Mouse (Mus musculus): ENCODE results near the gene Cpsf2. TPM values are rescaled to one million over a fixed set of nuclear protein-coding genes. Genes with fewer than 3 reads are reported as not detected.

Gene Cpsf2
- total RNA-seq, 2 experiments from 2014 or later = 32.1 to 32.9 TPM

- DNase-seq (ENCODE audit: low spot score in 2 of 2) = no peak
Measured at GRCm38 (mm10) chr12:102054155-102054554, 78.4 kb downstream of the Cpsf2 start.

GRCm38 (mm10) chr12:102055758-102056157 lies 80.0 kb downstream of the Cpsf2 start:
- peak in 1 of 2 experiments; percentile 64 for DNase-seq (ENCODE audit: low spot score in 2 of 2)

Other genes starting within 250 kb of the Cpsf2 start
- gene Fbln5, start 156.9 kb upstream of the Cpsf2 start, total RNA-seq (2021) = 10 to 100 TPM in 1 of 2 experiments, 1 to 10 TPM in 1; 8.2 to 18.9 TPM
- 10 to 100 TPM; 26.8 to 27.5 TPM for gene Trip11, start 62.7 kb upstream of the Cpsf2 start, total RNA-seq (2021)
- 10 to 100 TPM; 18.6 to 18.7 TPM for gene Atxn3, start 17.7 kb upstream of the Cpsf2 start, total RNA-seq (2021)
- 10 to 100 TPM; 28.2 to 28.5 TPM for gene Slc24a4, start 152.7 kb downstream of the Cpsf2 start, total RNA-seq (2021)

All from layer of hippocampus, postnatal 14 days (tissue).